Mouse (Mus musculus) midbrain, embryonic 14.5 days (tissue): ENCODE measurements at regions not wholly inside any gene's neighbourhood (a gene's known extent, or its start where the extent isn't known, plus 50 kb on each side); places are given as distances from the start of the nearest gene placed in this dataset.
A peak's percentile ranks its signal among the peaks of the same experiment; 100 is the strongest.

Experiments used
- ATAC-seq: fragments of 200-750 bp; cut with Nextera tagmentation; 2 replicates; pipeline ENCODE4 v1.8.0; 2017; ENCODE audit warnings: moderate number of reproducible peaks, moderate library complexity; ENCODE audit not compliant: low FRiP score, low TSS enrichment
- DNase-seq: peaks from one replicate; pipeline ENCODE4 v3.0.0-alpha.2; 2015
- H3K27ac ChIP-seq: fragments of 300-500 bp; sonication (generic); replicated peaks from 2 replicates; pipeline ENCODE4 v1.5.1; 2014; ENCODE audit warnings: mild to moderate bottlenecking, low read depth, low read length, moderate library complexity
- H3K27me3 ChIP-seq: fragments of 300-500 bp; sonication (generic); 2 replicates; pipeline ENCODE4 v1.6.1; 2014; ENCODE audit warnings: low read length, control low read depth, mixed read lengths; ENCODE audit not compliant: control insufficient read depth, insufficient read depth
- H3K36me3 ChIP-seq: fragments of 300-500 bp; sonication (generic); 2 replicates; pipeline ENCODE4 v1.6.1; 2014; ENCODE audit warnings: low read length, control low read depth; ENCODE audit not compliant: control insufficient read depth, insufficient read depth
- H3K4me1 ChIP-seq: fragments of 300-500 bp; sonication (generic); 2 replicates; pipeline ENCODE4 v1.6.1; 2014; ENCODE audit warnings: mild to moderate bottlenecking, antibody characterized with exemption, low read length, control low read depth; ENCODE audit not compliant: control insufficient read depth, insufficient read depth
- H3K4me2 ChIP-seq: fragments of 300-500 bp; sonication (generic); 2 replicates; pipeline ENCODE4 v1.6.1; 2014; ENCODE audit warnings: mild to moderate bottlenecking, low read length, moderate library complexity
- H3K4me3 ChIP-seq: fragments of 300-500 bp; sonication (generic); replicated peaks from 2 replicates; pipeline ENCODE4 v1.5.1; 2014; ENCODE audit warnings: low read depth, low read length
- H3K9ac ChIP-seq: fragments of 300-500 bp; sonication (generic); replicated peaks from 2 replicates; pipeline ENCODE4 v1.6.1; 2014; ENCODE audit warnings: mild to moderate bottlenecking, low read length, moderate library complexity
- H3K9me3 ChIP-seq: fragments of 300-500 bp; sonication (generic); 2 replicates; pipeline ENCODE4 v1.6.1; 2016; ENCODE audit warnings: low read length, control low read depth, mixed read lengths; ENCODE audit not compliant: control insufficient read depth
- WGBS: fragments of 180-500 bp; shearing (Covaris S2); extraction: QIAGEN DNeasy Blood & Tissue Kit; methylation state at CpG from one replicate; pipeline ENCODE4 v1.1.7; 2014; 5-methylcytosine and 5-hydroxymethylcytosine counted together

- DNase-seq = no peak
- WGBS = 47% methylated on average over 3 of the region's 3 CpGs
Measured at GRCm38 (mm10) chr6:55781146-55781545, 55.5 kb upstream of the Itprid1 start.

GRCm38 (mm10) chr6:55775527-55775926 is 61.2 kb upstream of the Itprid1 start:
- DNase-seq (no peak), ATAC-seq (no peak)
- 94% methylated on average over 5 of the region's 5 CpGs for WGBS

More at GRCm38 (mm10) chr6:55781146-55781545, 55.5 kb upstream of the Itprid1 start:
- Histone ChIP-seq H3K4me2 (no peak overlapping the region), H3K4me1 (no peaks in the 10 kb centered on the region), H3K9ac (no peak overlapping the region), H3K27me3 (no peaks in the 10 kb centered on the region), H3K4me3 (no peak overlapping the region), H3K27ac (no peak overlapping the region), H3K9me3 (no peaks in the 10 kb centered on the region), H3K36me3 (no peaks in the 10 kb centered on the region)
- ATAC-seq = no peak

GRCm38 (mm10) chr6:55770341-55770740 is 66.4 kb upstream of the Itprid1 start:
- Histone ChIP-seq H3K4me2 (no peak overlapping the region), H3K4me3 (no peak overlapping the region), H3K27ac (no peak overlapping the region), H3K9me3 (no peaks in the 10 kb centered on the region), H3K36me3 (no peaks in the 10 kb centered on the region), H3K27me3 (no peaks in the 10 kb centered on the region), H3K4me1 (no peaks in the 10 kb centered on the region), H3K9ac (no peak overlapping the region)
- WGBS = 86% methylated on average over 8 of the region's 8 CpGs
- DNase-seq (no peak), ATAC-seq (no peak)

More at GRCm38 (mm10) chr6:55775527-55775926, 61.2 kb upstream of the Itprid1 start:
- H3K4me3 ChIP-seq = no peak overlapping the region
- no peaks in the 10 kb centered on the region for H3K9me3 ChIP-seq
- no peak overlapping the region for H3K9ac ChIP-seq
- H3K27me3 ChIP-seq = no peaks in the 10 kb centered on the region
- no peak overlapping the region for H3K4me2 ChIP-seq
- H3K36me3 ChIP-seq = no peaks in the 10 kb centered on the region
- no peak overlapping the region for H3K27ac ChIP-seq
- H3K4me1 ChIP-seq = no peaks in the 10 kb centered on the region

GRCm38 (mm10) chr6:55755491-55755890 is 74.4 kb upstream of the Neurod6 start:
- no peak overlapping the region for H3K4me3 ChIP-seq
- no peaks in the 10 kb centered on the region for H3K4me1 ChIP-seq
- DNase-seq = no peak
- H3K4me2 ChIP-seq = no peak overlapping the region
- no peaks in the 10 kb centered on the region for H3K27me3 ChIP-seq
- WGBS = 85% methylated on average over 6 of the region's 6 CpGs
- H3K9ac ChIP-seq = no peak overlapping the region
- H3K36me3 ChIP-seq = no peaks in the 10 kb centered on the region
- H3K27ac ChIP-seq = no peak overlapping the region
- H3K9me3 ChIP-seq = no peaks in the 10 kb centered on the region
- ATAC-seq = no peak

GRCm38 (mm10) chr6:55750831-55751230 is 69.8 kb upstream of the Neurod6 start:
- H3K27ac ChIP-seq = no peak overlapping the region
- no peak overlapping the region for H3K9ac ChIP-seq
- no peaks in the 10 kb centered on the region for H3K27me3 ChIP-seq
- no peak for ATAC-seq
- WGBS = 88% methylated on average over 11 of the region's 11 CpGs
- H3K4me1 ChIP-seq = no peaks in the 10 kb centered on the region
- H3K36me3 ChIP-seq = no peaks in the 10 kb centered on the region
- no peak overlapping the region for H3K4me2 ChIP-seq
- no peak overlapping the region for H3K4me3 ChIP-seq
- H3K9me3 ChIP-seq = no peaks in the 10 kb centered on the region
- no peak for DNase-seq

GRCm38 (mm10) chr6:55745859-55746151 is 64.7 kb upstream of the Neurod6 start:
- no peak for ATAC-seq
- Histone ChIP-seq H3K27ac (no peak overlapping the region), H3K4me1 (no peaks in the 10 kb centered on the region)

GRCm38 (mm10) chr6:55745105-55745858 is 64.2 kb upstream of the Neurod6 start:
- peak; percentile 11 for DNase-seq
- no peak overlapping the region for H3K9ac ChIP-seq
- no peak overlapping the region for H3K27ac ChIP-seq
- H3K4me1 ChIP-seq = no peaks in the 10 kb centered on the region
- no peaks in the 10 kb centered on the region for H3K27me3 ChIP-seq
- no peaks in the 10 kb centered on the region for H3K9me3 ChIP-seq
- WGBS = 74% methylated on average over 3 of the region's 3 CpGs
- no peak overlapping the region for H3K4me2 ChIP-seq
- no peak for ATAC-seq
- no peaks in the 10 kb centered on the region for H3K36me3 ChIP-seq
- H3K4me3 ChIP-seq = no peak overlapping the region

More at GRCm38 (mm10) chr6:55745859-55746151, 64.7 kb upstream of the Neurod6 start:
- Histone ChIP-seq H3K9me3 (no peaks in the 10 kb centered on the region), H3K9ac (no peak overlapping the region), H3K4me3 (no peak overlapping the region), H3K27me3 (no peaks in the 10 kb centered on the region), H3K36me3 (no peaks in the 10 kb centered on the region), H3K4me2 (no peak overlapping the region)
- DNase-seq = no peak
- 72% methylated on average over 2 of the region's 2 CpGs for whole genome bisulfite sequencing

GRCm38 (mm10) chr6:55731301-55731826 is 50.3 kb upstream of the Neurod6 start:
- ATAC-seq = no peak
- H3K36me3 ChIP-seq = no peaks in the 10 kb centered on the region

More at GRCm38 (mm10) chr6:55731301-55731826, 50.3 kb upstream of the Neurod6 start:
- DNase-seq = no peak
- Histone ChIP-seq H3K27ac (no peak overlapping the region), H3K9me3 (no peaks in the 10 kb centered on the region), H3K4me1 (no peaks in the 10 kb centered on the region), H3K27me3 (no peaks in the 10 kb centered on the region), H3K4me2 (no peak overlapping the region), H3K9ac (no peak overlapping the region), H3K4me3 (no peak overlapping the region)
- 89% methylated on average over 5 of the region's 5 CpGs for WGBS
